Mouse (Mus musculus) Muller cell, postnatal 12 days (primary cell): ENCODE results near the gene Ttll5.

Experiments used
- DNase-seq: peaks from one replicate; pipeline ENCODE4 v3.0.0-alpha.2; 2015; ENCODE audit errors: inconsistent ontology term

The Ttll5 gene

DNA sequence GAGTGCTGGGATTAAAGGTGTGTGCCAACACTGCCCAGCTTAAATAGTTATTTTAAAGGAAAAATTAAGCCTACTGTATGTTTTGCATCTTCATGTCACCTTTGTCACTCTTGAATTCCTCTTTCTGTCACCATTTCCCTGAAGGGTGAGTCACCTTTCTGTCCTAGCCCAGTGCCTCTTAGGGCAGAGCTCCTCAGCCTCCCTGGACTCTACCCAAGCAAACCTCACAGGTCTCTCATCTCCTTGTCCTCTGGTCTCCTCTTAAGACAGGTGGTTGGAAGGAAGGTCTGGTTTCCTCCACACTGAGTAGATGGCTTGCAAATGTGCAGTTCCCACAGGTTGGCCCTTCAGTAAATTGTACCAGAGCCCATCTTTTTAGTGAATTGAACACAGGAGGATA is 143.4 kb downstream of the Ttll5 start:
- no peak for DNase-seq

DNA sequence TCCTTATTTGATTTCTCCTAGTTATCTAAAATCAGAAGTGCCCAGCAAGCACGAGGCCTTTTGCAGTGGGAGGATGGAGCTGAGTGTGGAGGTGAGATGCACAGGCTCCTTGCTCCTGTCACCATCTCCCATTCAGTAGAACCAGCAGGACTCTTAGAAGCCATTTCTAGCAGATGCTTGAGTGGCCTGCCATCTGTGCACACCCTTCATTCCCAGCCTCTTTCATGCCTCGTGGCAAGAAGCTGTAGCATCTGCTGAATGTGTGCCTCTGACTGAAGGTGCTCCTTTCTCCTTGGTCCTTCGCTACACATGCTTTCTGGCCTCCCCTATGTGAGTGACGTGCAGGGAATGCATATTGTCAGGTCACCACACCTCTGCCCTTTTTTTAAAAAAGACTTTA is 143.9 kb downstream of the Ttll5 start:
- DNase-seq: no peak

- DNase-seq: no peak
Observed at GRCm38 (mm10) chr12:85969571-85969970, 145.1 kb downstream of the Ttll5 start.

GRCm38 (mm10) chr12:85970191-85970590 is 145.7 kb downstream of the Ttll5 start:
- no peak for DNase-seq

DNA sequence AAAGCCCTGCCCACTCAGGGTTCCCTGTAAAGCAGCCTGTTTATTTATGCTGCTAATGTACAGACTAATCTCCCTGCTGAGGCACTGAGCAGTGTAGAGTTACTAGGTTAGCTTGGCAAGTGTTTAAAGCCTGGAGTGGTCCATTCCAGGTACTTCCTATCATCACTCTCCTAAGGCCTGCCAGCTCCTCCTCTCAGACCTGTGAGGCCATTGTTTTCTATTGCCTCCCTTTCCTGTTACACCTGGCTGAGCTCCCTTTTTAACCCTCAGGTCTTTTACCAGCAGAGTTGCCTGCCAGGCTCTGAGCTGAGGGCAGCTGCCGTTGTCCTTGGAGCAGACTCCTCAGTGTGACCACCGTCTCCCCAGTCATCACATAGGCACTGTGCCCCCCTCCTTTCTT is 146.3 kb downstream of the Ttll5 start:
- DNase-seq: no peak

DNA sequence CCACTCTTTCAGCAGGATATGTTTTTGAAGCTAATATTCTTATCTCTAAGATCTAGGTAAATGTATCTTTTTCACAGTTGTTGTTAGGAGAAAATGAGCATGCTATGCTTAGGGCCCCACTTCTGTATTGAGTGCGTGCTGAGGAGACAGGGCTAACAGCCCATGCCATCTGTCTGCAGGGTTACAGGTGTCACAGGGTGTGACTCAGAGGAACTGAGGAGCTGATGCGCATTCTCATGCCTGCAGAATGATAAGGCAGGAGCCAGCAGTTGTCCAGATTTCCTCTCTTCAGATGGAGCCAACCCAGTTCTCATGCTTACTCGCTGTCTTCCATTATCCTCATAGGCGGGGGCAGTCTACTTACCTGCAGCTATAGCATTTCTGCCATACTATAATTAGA is 147.2 kb downstream of the Ttll5 start:
- DNase-seq: no peak

- peak; percentile 21 for DNase-seq
Observed at GRCm38 (mm10) chr12:85973526-85973925, 149.1 kb downstream of the Ttll5 start.

- peak; percentile 61 for DNase-seq
Observed at GRCm38 (mm10) chr12:85974030-85974429, 149.6 kb downstream of the Ttll5 start.

DNA sequence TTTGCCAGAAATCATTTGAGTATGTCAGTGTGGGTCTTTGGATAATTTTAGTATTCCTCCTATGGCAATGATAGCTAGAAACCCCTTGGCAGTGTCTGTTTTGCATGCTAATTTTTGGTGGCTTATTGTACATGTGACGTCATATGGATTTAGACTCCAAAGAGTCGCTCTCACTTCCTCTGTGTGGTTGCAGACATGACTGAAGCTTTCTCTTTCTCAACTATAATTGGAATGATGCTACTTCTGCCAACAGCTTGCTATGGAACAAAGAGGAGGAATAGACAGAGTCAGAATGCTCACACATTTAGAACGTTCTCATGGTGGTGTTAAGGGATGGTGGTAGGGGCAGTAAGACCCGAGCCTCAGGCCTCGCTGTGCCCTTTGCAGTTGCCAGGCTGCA is 155.5 kb downstream of the Ttll5 start:
- DNase-seq: peak; percentile 74

DNA sequence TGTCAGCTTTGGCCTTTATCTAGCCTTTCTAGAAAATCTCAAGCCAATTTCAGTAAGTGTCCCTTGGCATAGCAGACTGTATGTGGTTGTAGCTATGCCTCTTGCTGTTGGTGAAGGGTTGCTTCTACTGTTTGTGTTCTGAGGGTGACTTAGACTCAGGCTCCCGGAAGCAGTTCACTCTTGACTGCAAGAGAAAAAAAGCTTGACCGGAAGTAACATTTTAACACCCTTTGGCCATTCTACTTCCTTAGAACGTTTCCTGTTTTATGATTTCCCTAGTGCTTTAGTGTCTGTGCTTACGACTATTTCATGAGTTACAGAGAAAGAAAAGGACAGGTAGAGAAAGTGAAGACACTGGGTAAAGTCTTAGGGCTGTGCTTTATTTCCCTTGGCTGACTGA is 161.1 kb downstream of the Ttll5 start:
- no peak for DNase-seq

DNA sequence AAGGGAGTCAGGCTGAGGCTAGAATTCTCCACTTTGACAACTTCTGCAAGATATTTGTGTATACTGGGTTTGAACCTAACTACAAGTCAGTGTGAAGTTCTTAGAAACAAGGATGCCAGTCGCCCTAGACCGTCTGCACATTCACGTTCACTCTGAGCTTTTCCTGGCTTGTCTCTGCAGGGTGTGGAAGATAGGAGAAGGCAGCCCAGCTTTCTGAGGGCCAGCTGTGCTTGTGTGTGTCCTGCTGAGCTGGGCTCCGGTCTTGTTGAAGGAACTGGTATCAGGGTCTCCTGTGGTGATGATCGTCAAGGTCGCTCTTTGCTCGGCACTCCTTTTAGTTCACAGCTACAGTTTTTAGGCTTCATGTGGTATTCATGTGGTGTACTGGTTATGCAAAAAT is 161.6 kb downstream of the Ttll5 start:
- no peak for DNase-seq

DNA sequence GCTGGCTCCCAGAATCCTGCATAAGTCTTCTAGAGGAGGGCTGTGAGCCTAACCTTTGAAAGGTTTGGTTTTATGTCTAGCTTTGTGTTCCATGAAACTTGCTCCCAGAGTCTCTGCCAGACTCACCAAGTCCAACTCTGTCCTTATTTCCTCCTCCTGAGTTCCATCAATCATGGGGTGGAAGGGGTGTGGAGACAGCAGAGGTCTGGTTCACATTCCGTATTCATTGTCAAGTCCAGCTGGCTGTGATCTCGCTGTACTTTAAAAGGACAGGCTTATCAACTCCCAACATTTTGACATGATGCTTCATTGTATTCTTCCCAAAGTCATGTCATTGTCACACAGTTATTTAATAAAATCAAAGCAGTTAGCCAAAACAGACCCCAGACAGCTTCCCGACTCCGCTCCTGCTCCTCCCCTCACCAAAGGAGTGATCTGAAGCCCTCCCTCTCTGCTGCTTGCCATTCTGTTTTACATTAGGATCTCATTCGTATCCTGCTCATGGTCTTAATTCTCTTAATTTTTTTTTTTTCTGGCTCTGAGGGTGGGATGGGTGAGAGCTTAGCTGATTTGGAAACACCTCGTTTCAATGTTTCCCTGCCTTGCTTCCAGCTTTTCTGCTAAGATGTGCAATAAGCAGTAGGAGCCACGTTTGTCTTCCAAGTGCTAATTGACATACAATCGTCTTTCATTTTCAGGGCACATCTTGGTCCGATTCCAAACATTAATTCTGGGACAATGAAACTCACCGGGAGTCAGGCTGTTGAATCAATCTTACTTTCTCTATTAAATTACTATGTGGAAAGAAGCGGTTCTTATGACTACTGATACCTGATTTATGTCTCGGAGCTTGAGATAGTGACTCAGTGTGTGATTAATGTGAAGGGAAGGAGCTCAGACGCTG is 162.3 kb downstream of the Ttll5 start:
- DNase-seq: peak; percentile 80

- DNase-seq: no peak
Observed at GRCm38 (mm10) chr12:85987444-85987889, 163.0 kb downstream of the Ttll5 start.

DNA sequence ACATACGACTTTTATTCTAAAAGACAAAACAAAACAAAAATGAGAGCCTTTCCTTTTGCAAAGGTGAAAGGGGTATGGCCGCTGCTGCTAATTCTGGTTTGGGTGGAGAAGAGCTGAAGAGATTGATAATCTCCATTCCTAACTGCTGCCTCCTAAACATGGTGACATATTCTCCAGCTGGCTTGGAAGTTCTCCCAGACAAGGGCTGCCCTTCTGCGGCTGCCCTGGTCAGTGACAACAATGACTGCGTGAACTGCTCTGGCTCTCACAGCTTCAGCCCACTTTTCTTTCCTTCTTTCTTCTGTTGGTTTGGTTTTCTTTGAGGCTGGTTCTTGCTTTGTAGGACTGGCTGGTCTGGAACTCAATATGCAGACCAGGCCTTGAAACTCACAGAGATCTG is 163.7 kb downstream of the Ttll5 start:
- DNase-seq: no peak

DNA sequence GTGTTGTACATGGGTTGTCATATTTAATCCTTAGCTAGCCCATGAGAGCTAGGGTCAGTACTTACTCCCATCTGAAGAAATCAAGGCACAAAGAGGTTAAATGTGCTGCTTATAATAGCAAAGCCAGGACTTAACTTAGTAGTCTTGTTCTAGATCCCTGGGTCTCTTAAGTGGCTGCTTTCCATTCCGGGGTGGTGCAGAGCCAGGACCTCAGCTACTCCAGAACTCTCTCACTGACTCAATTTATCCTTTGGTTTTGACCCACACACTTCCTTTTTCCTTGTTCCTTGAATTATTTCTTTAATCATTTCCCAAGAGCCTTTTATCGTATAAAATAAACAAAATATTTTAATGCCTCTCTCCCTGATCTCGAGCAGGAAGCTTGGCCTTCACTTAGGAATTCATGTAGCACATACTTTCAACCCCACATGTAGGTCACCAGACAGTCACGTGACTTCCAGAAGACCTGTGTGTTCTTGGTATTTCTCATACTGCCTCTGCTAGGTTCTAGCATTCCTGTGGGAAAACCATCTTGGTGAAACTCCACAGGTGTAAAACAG is 164.4 kb downstream of the Ttll5 start:
- DNase-seq: no peak

- DNase-seq: no peak
Observed at GRCm38 (mm10) chr12:85992013-85992837, 167.8 kb downstream of the Ttll5 start.

- DNase-seq: no peak
Observed at GRCm38 (mm10) chr12:85992838-85993234, 168.4 kb downstream of the Ttll5 start.

GRCm38 (mm10) chr12:85993790-85994360 is 169.4 kb downstream of the Ttll5 start:
- no peak for DNase-seq

DNA sequence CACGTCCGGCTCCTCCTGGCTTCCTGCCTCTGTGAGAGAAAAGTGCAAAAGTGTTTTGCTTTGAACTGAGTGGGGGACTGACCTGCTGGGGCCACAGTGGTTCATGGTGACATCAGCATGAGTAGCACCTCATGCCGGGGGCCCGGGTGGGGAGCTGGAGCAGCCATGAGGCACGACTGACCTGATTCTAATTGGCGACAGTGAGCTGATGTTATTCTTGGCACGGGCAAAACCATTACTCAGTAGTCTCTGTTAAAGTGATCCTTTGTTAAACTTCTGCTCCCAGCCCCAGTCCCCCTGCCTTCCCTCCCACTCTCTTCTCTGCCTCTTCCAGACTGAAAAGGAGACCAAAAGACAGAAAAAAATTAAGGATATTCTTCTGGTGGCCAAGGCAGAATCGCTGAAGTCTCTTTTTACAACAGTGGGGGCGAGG is 176.2 kb downstream of the Ttll5 start:
- peak; percentile 97 for DNase-seq

- DNase-seq: no peak
Observed at GRCm38 (mm10) chr12:86001120-86001655, 176.7 kb downstream of the Ttll5 start.

- DNase-seq: no peak
Observed at GRCm38 (mm10) chr12:86004627-86005026, 180.2 kb downstream of the Ttll5 start.

DNA sequence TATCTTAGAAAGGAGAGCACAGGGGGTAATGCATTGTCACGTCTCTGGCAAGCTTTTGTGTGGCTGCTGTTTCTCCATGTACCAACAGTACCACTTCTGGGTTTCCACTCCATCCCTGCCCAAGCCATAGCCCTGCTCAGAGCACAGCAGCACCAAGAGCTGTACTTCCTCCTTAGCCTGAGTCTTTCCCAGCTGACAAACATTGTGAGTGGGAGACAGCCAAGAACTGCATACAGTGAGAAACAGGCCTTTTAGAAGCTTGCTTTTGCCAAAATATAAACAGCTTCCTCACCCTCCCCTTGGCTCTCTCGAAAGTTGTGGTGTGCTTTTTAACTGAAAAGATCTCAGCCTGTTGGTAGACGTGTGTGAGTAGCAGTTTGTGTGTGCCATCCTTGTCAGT is 182.9 kb downstream of the Ttll5 start:
- DNase-seq: no peak
